Mouse (Mus musculus) bone marrow, adult 2 months (tissue): ENCODE data around the gene Tln2. TPM values are rescaled to one million over a fixed set of nuclear protein-coding genes. Genes with fewer than 3 reads are reported as not detected.

ENCODE experiments used
- H3K27ac ChIP-seq: fragments of 200-500 bp; 2 replicates; pipeline ENCODE4 v1.5.1; 2012; ENCODE audit warnings: low read depth, mild to moderate bottlenecking, control low read depth, inconsistent platforms, low read length; ENCODE audit not compliant: control insufficient read depth, poor library complexity, insufficient read depth
- H3K4me1 ChIP-seq: fragments of 200-500 bp; 2 replicates; pipeline ENCODE4 v1.6.1; 2011; ENCODE audit warnings: low read length; ENCODE audit not compliant: control insufficient read depth, insufficient read depth
- H3K4me3 ChIP-seq: fragments of 200-500 bp; replicated peaks from 2 replicates; pipeline ENCODE3; 2011; ENCODE audit warnings: mild to moderate bottlenecking, low read depth, low read length, control low read depth; ENCODE audit not compliant: control insufficient read depth
- CTCF ChIP-seq: fragments of 200-500 bp; IDR thresholded peaks from 2 replicates; pipeline ENCODE4 v1.5.1; 2011; ENCODE audit warnings: low read length, control low read depth; ENCODE audit not compliant: control insufficient read depth, insufficient read depth
- POLR2A ChIP-seq: fragments of 200-500 bp; IDR thresholded peaks from 2 replicates; pipeline ENCODE4 v1.6.1; 2011; ENCODE audit warnings: low read depth, mild to moderate bottlenecking, control low read depth, low read length, borderline replicate concordance; ENCODE audit not compliant: control insufficient read depth
- WGBS: fragments of 180-500 bp; shearing (Covaris S2); methylation state at CpG from one replicate; pipeline ENCODE4 v1.1.7; 2018; 5-methylcytosine and 5-hydroxymethylcytosine counted together
- polyA plus RNA-seq: library from polyadenylated mRNA; stranded (reverse); fragments of >200 nt; gene quantifications from 2 replicates; pipeline ENCODE4 v1.2.4, GENCODE M21; 2011; ENCODE audit warnings: low replicate concordance; ENCODE audit not compliant: missing spikeins, insufficient read depth, insufficient read length

Tln2 gene
- polyA plus RNA-seq, 1 experiment = 2.0 TPM

- H3K4me1 ChIP-seq = no peaks in the 10 kb centered on the region
- H3K27ac ChIP-seq = no peak overlapping the region
- H3K4me3 ChIP-seq = no peak overlapping the region
- 80% methylated on average over 5 of the region's 5 CpGs for WGBS
- no peak for TF ChIP-seq CTCF
- no peak for TF ChIP-seq POLR2A
Measured at GRCm38 (mm10) chr9:67187686-67188085, 371.8 kb downstream of the Tln2 start.

DNA sequence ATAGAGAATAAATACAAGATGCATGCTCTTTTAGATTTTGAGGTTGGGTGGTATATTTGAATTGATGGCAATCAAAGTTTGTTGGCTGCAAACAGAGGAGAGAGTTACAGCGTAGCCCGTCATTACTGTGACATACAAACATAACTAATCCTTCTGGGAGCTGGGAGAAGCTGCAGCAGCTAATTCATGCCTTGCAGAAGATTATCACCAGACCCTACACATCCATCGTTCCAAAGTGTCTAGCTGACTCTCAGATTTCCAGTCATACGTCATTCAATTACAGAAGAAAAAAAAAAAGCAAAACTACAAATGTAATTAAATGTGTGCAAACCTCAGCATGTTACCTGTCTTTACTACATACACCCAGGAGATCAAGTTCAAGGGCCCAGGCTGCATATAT, 372.3 kb downstream of the Tln2 start:
- Histone ChIP-seq H3K27ac (no peak overlapping the region), H3K4me3 (no peak overlapping the region), H3K4me1 (no peaks in the 10 kb centered on the region)
- TF ChIP-seq CTCF (no peak), POLR2A (no peak)
- 80% methylated on average over 4 of the region's 4 CpGs for WGBS

- no peak for TF ChIP-seq CTCF
- TF ChIP-seq POLR2A = no peak
- Histone ChIP-seq H3K4me1 (no peaks in the 10 kb centered on the region), H3K27ac (no peak overlapping the region), H3K4me3 (no peak overlapping the region)
- 81% methylated on average over 2 of the region's 2 CpGs for WGBS
Measured at GRCm38 (mm10) chr9:67184556-67184955, 374.9 kb downstream of the Tln2 start.

DNA sequence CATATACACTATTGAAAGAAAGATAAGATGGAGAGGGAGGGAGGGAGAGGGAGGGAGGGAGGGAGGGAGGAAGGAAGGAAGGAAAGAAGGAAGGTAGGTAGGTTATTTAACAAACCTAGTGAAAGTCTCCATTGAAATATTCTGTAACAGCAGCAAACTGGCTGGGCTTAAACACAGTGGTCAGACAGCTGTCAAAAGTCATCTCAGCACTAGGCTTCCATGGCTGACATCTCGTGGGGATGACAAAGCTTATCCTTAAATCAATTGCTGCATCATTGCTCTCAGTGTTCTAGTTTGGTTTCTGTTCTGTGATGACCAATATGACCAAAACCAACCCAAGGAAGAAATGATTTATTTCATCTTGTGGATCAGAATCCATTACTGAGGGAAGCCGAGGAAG, 376.0 kb downstream of the Tln2 start:
- Histone ChIP-seq H3K27ac (no peak overlapping the region), H3K4me1 (no peaks in the 10 kb centered on the region), H3K4me3 (no peak overlapping the region)
- TF ChIP-seq POLR2A = no peak
- no peak for TF ChIP-seq CTCF
- 66% methylated on average over 2 of the region's 2 CpGs for WGBS

DNA sequence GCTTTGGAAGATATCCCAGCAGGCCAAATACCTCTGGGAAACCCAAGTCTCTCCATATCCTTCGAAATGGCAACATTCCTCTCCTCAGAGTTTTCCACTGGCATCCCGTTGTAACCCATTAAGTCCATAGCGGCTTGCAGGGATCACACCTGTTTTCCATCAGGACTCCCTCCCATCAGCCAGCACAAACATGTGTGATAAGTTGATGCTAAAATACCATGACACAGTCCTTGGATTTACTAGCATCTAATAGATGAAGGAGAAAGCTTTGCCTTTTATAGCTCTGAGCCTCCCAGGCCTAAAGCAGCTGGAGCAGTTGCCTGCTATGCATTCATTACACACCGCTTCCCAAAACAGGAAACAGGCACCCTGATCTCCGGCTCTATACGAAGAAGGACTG, 377.5 kb downstream of the Tln2 start:
- Histone ChIP-seq H3K4me1 (no peaks in the 10 kb centered on the region), H3K27ac (no peak overlapping the region), H3K4me3 (no peak overlapping the region)
- 70% methylated on average over 6 of the region's 6 CpGs for WGBS
- TF ChIP-seq POLR2A (no peak), CTCF (no peak)

DNA sequence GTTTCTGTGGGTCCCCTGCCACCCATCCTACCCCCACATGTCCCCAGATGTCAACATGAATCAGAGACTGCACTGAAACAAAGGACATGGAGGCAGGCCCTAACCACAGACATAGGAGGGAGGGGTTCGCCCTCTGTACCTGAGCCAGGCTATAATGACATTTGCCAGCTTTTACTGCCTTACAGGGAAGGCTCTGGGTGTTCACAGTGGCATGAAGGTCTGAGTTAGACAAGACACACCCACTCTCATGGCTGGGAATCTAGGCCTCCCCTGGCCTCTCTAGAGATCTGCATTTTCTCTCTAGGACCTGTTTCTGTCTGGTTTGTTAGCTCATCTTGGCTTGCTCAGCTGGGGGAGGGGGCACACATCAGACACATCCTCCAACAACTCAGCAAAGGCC, 380.8 kb downstream of the Tln2 start:
- no peak for TF ChIP-seq POLR2A
- no peak for TF ChIP-seq CTCF
- no peak overlapping the region for H3K27ac ChIP-seq
- 67% methylated on average over 1 of the region's 1 CpGs for WGBS
- no peaks in the 10 kb centered on the region for H3K4me1 ChIP-seq
- no peak overlapping the region for H3K4me3 ChIP-seq

GRCm38 (mm10) chr9:67178203-67178602, 381.3 kb downstream of the Tln2 start:
- Histone ChIP-seq H3K4me1 (no peaks in the 10 kb centered on the region), H3K27ac (no peak overlapping the region), H3K4me3 (no peak overlapping the region)
- 78% methylated on average over 5 of the region's 5 CpGs for WGBS
- no peak for TF ChIP-seq CTCF
- no peak for TF ChIP-seq POLR2A

- Histone ChIP-seq H3K4me1 (no peaks in the 10 kb centered on the region), H3K27ac (no peak overlapping the region), H3K4me3 (no peak overlapping the region)
- WGBS = 59% methylated on average over 8 of the region's 8 CpGs
- TF ChIP-seq POLR2A (no peak), CTCF (no peak)
Measured at GRCm38 (mm10) chr9:67176073-67176472, 383.4 kb downstream of the Tln2 start.

DNA sequence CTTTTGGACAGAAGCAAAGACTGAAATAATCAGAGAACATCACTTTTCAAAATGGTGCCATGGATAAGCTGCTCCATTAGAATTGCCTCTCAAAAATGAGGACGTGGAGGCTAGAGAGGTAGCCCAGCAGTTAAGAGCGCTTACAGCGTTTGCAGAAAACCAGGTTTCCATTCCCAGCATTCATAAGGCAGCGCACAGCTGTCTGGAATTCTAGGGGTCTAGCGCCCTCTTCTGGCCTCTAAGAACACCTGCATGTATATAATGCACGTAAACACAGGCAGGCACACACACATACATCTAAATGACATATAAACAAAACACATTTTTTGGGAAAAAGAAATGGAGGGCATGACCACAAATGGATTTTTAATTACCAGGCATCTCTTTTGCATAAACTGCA, 385.7 kb downstream of the Tln2 start:
- no peak overlapping the region for H3K27ac ChIP-seq
- H3K4me3 ChIP-seq = no peak overlapping the region
- WGBS = 80% methylated on average over 6 of the region's 6 CpGs
- no peaks in the 10 kb centered on the region for H3K4me1 ChIP-seq
- no peak for TF ChIP-seq POLR2A
